Mouse (Mus musculus): Measurements from ENCODE around the gene Insm1. TPM values are rescaled to one million over a fixed set of nuclear protein-coding genes. Genes with fewer than 3 reads are reported as not detected.
A peak's percentile ranks its signal among the peaks of the same experiment; 100 is the strongest.

Gene Insm1
- total RNA-seq, 4 experiments from 2014 or later: 7.0 to 18.3 (median 10.6) TPM

- no peak for DNase-seq
Observed at GRCm38 (mm10) chr2:146225818-146226217, 4.1 kb downstream of the Insm1 start.

- peak; percentile 38 for DNase-seq
Observed at GRCm38 (mm10) chr2:146226484-146226883, 4.8 kb downstream of the Insm1 start.

- DNase-seq: no peak
Observed at GRCm38 (mm10) chr2:146227646-146228045, 5.9 kb downstream of the Insm1 start.

- DNase-seq: no peak
Observed at GRCm38 (mm10) chr2:146228435-146228834, 6.7 kb downstream of the Insm1 start.

- DNase-seq: no peak
Observed at GRCm38 (mm10) chr2:146231485-146231884, 9.8 kb downstream of the Insm1 start.

- no peak for DNase-seq
Observed at GRCm38 (mm10) chr2:146239196-146239747, 17.6 kb downstream of the Insm1 start.

GRCm38 (mm10) chr2:146244049-146244448 lies 22.3 kb downstream of the Insm1 start:
- DNase-seq: no peak

GRCm38 (mm10) chr2:146245401-146245800 lies 23.7 kb downstream of the Insm1 start:
- DNase-seq: no peak

- DNase-seq: no peak
Observed at GRCm38 (mm10) chr2:146246409-146247075, 24.8 kb downstream of the Insm1 start.

GRCm38 (mm10) chr2:146247576-146247975 lies 25.9 kb downstream of the Insm1 start:
- DNase-seq: no peak

GRCm38 (mm10) chr2:146249033-146249432 lies 27.3 kb downstream of the Insm1 start:
- no peak for DNase-seq

GRCm38 (mm10) chr2:146250236-146250904 lies 28.6 kb downstream of the Insm1 start:
- DNase-seq: no peak

- DNase-seq: no peak
Observed at GRCm38 (mm10) chr2:146254387-146254786, 32.7 kb downstream of the Insm1 start.

- no peak for DNase-seq
Observed at GRCm38 (mm10) chr2:146255636-146256035, 33.9 kb downstream of the Insm1 start.

GRCm38 (mm10) chr2:146256321-146256875 lies 34.7 kb downstream of the Insm1 start:
- DNase-seq: peak; percentile 10

- no peak for DNase-seq
Observed at GRCm38 (mm10) chr2:146257037-146257436, 35.3 kb downstream of the Insm1 start.

GRCm38 (mm10) chr2:146257609-146258008 lies 35.9 kb downstream of the Insm1 start:
- DNase-seq: no peak

- peak; percentile 7 for DNase-seq
Observed at GRCm38 (mm10) chr2:146258736-146259469, 37.2 kb downstream of the Insm1 start.

GRCm38 (mm10) chr2:146259787-146260560 lies 38.3 kb downstream of the Insm1 start:
- DNase-seq: no peak

- no peak for DNase-seq
Observed at GRCm38 (mm10) chr2:146261146-146261545, 39.4 kb downstream of the Insm1 start.

- DNase-seq: no peak
Observed at GRCm38 (mm10) chr2:146262215-146262614, 40.5 kb downstream of the Insm1 start.

- no peak for DNase-seq
Observed at GRCm38 (mm10) chr2:146262966-146263365, 41.2 kb downstream of the Insm1 start.
